ENCODE assay signal across 15 mouse cellular contexts in genomic region chr17:11767301-11767700, GRCm38 (mm10).
A peak's percentile ranks its signal among the peaks of the same experiment; 100 is the strongest.
DNase-seq lines count a peak whose midpoint lies in the region.
"Had no signal": no experiment of that assay in that cellular context is flagged by ENCODE, and none has a peak within 500 bp of the region (broad histone marks: within the 10 kb centered on the region; RNA-seq: fewer than 3 reads in every experiment).

No protein-coding gene starts in this region.

- DNase-seq in adrenal gland, adult 2 months: peak; percentile 62
- no peak for DNase-seq in adrenal gland, postnatal 25 days
- DNase-seq in adrenal gland, adult 8-10 months: peak; percentile 26
- DNase-seq in adrenal gland, postnatal 10 days: peak; percentile 22
- peak; percentile 38 to 49 for DNase-seq in adrenal gland, postnatal 36 days
- DNase-seq in left cerebral cortex, adult 18-20 months (ENCODE audit: low spot score in 2 of 2): no peak
- no peak for DNase-seq in left cerebral cortex, adult 11 months (ENCODE audit: low spot score)
- DNase-seq: cerebellum, adult 11 months; cerebellum, adult 18-20 months; cerebellum, adult 8-10 months; cerebellum, adult 9-11 months; cerebellum, postnatal 14 days; cerebellum, postnatal 36 days; embryo, embryonic 11 days; forebrain, postnatal 0 days had no signal

Comparison
In these comparisons a context has a peak if more than half of its experiments do, and no peak if none do; other contexts are left out.
1. DNase-seq: peak in adrenal gland, adult 2 months (single experiment), adrenal gland, adult 8-10 months (single experiment), adrenal gland, postnatal 10 days (single experiment) and adrenal gland, postnatal 36 days (2 of 2); none in adrenal gland, postnatal 25 days (single experiment), left cerebral cortex, adult 18-20 months (0 of 2) and left cerebral cortex, adult 11 months (single experiment).